Mouse (Mus musculus) bone marrow macrophage, adult 2 months (primary cell): Measurements from ENCODE around the gene Bzw1.

Experiments
- CTCF ChIP-seq: IDR thresholded peaks from 2 replicates; pipeline ENCODE4 v1.5.1; 2012; ENCODE audit warnings: low read depth, mild to moderate bottlenecking, low read length, moderate library complexity
- POLR2A ChIP-seq: IDR thresholded peaks from 2 replicates; pipeline ENCODE4 v1.6.1; 2012; ENCODE audit warnings: mild to moderate bottlenecking, low read depth, low read length, borderline replicate concordance

DNA sequence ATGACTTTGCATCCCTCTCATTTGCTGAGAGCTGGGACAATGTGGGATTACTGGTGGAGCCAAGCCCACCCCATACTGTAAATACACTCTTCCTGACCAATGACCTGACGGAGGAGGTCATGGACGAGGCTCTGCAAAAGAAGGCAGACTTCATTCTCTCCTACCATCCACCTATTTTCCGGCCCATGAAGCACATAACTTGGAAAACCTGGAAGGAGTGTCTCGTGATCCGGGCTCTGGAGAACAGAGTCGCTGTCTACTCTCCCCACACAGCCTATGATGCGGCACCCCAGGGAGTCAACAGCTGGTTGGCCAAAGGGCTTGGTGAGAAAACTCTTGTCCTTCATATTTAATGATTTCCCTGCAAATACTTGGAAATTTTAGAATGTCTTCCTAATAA lies 55.1 kb downstream of the Bzw1 start:
- no peak for TF ChIP-seq CTCF
- no peak for TF ChIP-seq POLR2A
